Mouse (Mus musculus): ENCODE data around the gene Psat1. TPM values are rescaled to one million over a fixed set of nuclear protein-coding genes. Genes with fewer than 3 reads are reported as not detected.

Psat1 gene
- polyA plus RNA-seq (2014; fragmentation: Nextera tagmentation; extraction: Ambion mirVana) = 107 and 116 TPM in 2 replicates

GRCm38 (mm10) chr19:15947237-15947636, at the start of gene Psat1:
Gene Psat1, minus strand, starts transcription at chr19:15947337.
- Histone ChIP-seq H3K9me3 (ENCODE audit: control insufficient read depth, low read length) (no peaks in the 10 kb centered on the region), H3K9ac (ENCODE audit: low read depth, low read length) (no peak within 1 kb of the TSS), H3K4me1 (replicated peaks; ENCODE audit: control insufficient read depth, insufficient read depth, low read length) (no peaks in the 10 kb centered on the region), H3K4me2 (replicated peaks; ENCODE audit: low read depth, low read length) (no peak within 1 kb of the TSS), H3K4me3 (ENCODE audit: low read depth, low read length) (no peak within 1 kb of the TSS), H3K27ac (ENCODE audit: low read depth, low read length) (no peak within 1 kb of the TSS), H3K36me3 (ENCODE audit: control insufficient read depth, insufficient read depth, low read length) (no peaks in the 10 kb centered on the region), H3K27me3 (ENCODE audit: control insufficient read depth, insufficient read depth, low read length) (no peaks in the 10 kb centered on the region)
- DNase-seq (ENCODE audit: low spot score) = no peak
- WGBS = 85% methylated on average over 7 of the region's 7 CpGs
- no peak for ATAC-seq (ENCODE audit: low FRiP score)

GRCm38 (mm10) chr19:15990102-15990501, 43.0 kb upstream of the Psat1 start:
- 85% methylated on average over 1 of the region's 1 CpGs for WGBS
- H3K36me3 ChIP-seq (ENCODE audit: control insufficient read depth, insufficient read depth, low read length) = no peaks in the 10 kb centered on the region
- H3K9me3 ChIP-seq (ENCODE audit: control insufficient read depth, low read length) = no peaks in the 10 kb centered on the region
- DNase-seq (ENCODE audit: low spot score) = no peak
- no peaks in the 10 kb centered on the region for H3K27me3 ChIP-seq (ENCODE audit: control insufficient read depth, insufficient read depth, low read length)
- no peak for ATAC-seq (ENCODE audit: low FRiP score)
- H3K4me1 ChIP-seq (replicated peaks; ENCODE audit: control insufficient read depth, insufficient read depth, low read length) = no peaks in the 10 kb centered on the region
- no peak overlapping the region for H3K4me2 ChIP-seq (replicated peaks; ENCODE audit: low read depth, low read length)
- H3K4me3 ChIP-seq (ENCODE audit: low read depth, low read length) = no peak overlapping the region
- no peak overlapping the region for H3K27ac ChIP-seq (ENCODE audit: low read depth, low read length)
- no peak overlapping the region for H3K9ac ChIP-seq (ENCODE audit: low read depth, low read length)

GRCm38 (mm10) chr19:15985172-15985713, 38.1 kb upstream of the Psat1 start:
- peak overlapping the region; percentile 53 for H3K4me3 ChIP-seq (ENCODE audit: low read depth, low read length)
- ATAC-seq (ENCODE audit: low FRiP score) (no peak; the same call in 1 of the 2 replicates), DNase-seq (ENCODE audit: low spot score) (no peak)

GRCm38 (mm10) chr19:15984449-15985171, 37.5 kb upstream of the Psat1 start, which contains the start of gene Cep78:
Gene Cep78, minus strand, starts transcription at chr19:15984989.
- H3K36me3 ChIP-seq (ENCODE audit: control insufficient read depth, insufficient read depth, low read length) = no peaks in the 10 kb centered on the region
- ATAC-seq (ENCODE audit: low FRiP score) (peak; percentile 91), DNase-seq (ENCODE audit: low spot score) (peak; percentile 98)
- WGBS = under 1% methylated on average over 88 of the region's 88 CpGs
- peak within 1 kb of the TSS; percentile 55 for H3K4me2 ChIP-seq (replicated peaks; ENCODE audit: low read depth, low read length)
- peak within 1 kb of the TSS; percentile 77 for H3K9ac ChIP-seq (ENCODE audit: low read depth, low read length)
- no peaks in the 10 kb centered on the region for H3K4me1 ChIP-seq (replicated peaks; ENCODE audit: control insufficient read depth, insufficient read depth, low read length)
- peak within 1 kb of the TSS; percentile 86 for H3K27ac ChIP-seq (ENCODE audit: low read depth, low read length)
- no peaks in the 10 kb centered on the region for H3K9me3 ChIP-seq (ENCODE audit: control insufficient read depth, low read length)
- H3K27me3 ChIP-seq (ENCODE audit: control insufficient read depth, insufficient read depth, low read length) = no peaks in the 10 kb centered on the region
- H3K4me3 ChIP-seq (ENCODE audit: low read depth, low read length) = peak within 1 kb of the TSS; percentile 53

More at GRCm38 (mm10) chr19:15985172-15985713, 38.1 kb upstream of the Psat1 start:
- Histone ChIP-seq H3K4me1 (replicated peaks; ENCODE audit: control insufficient read depth, insufficient read depth, low read length) (no peaks in the 10 kb centered on the region), H3K9me3 (ENCODE audit: control insufficient read depth, low read length) (no peaks in the 10 kb centered on the region), H3K27me3 (ENCODE audit: control insufficient read depth, insufficient read depth, low read length) (no peaks in the 10 kb centered on the region), H3K27ac (ENCODE audit: low read depth, low read length) (no peak overlapping the region; the same call in 1 of the 2 replicates), H3K4me2 (replicated peaks; ENCODE audit: low read depth, low read length) (peak overlapping the region; percentile 55), H3K36me3 (ENCODE audit: control insufficient read depth, insufficient read depth, low read length) (no peaks in the 10 kb centered on the region), H3K9ac (ENCODE audit: low read depth, low read length) (peak overlapping the region; percentile 77)
- WGBS = 31% methylated on average over 10 of the region's 10 CpGs

GRCm38 (mm10) chr19:15983739-15984344, 36.7 kb upstream of the Psat1 start:
- no peaks in the 10 kb centered on the region for H3K4me1 ChIP-seq (replicated peaks; ENCODE audit: control insufficient read depth, insufficient read depth, low read length)
- H3K36me3 ChIP-seq (ENCODE audit: control insufficient read depth, insufficient read depth, low read length) = no peaks in the 10 kb centered on the region
- no peaks in the 10 kb centered on the region for H3K27me3 ChIP-seq (ENCODE audit: control insufficient read depth, insufficient read depth, low read length)
- peak; percentile 34; the same call in 1 of the 2 replicates for ATAC-seq (ENCODE audit: low FRiP score)
- peak overlapping the region; percentile 55 for H3K4me2 ChIP-seq (replicated peaks; ENCODE audit: low read depth, low read length)
- WGBS = 51% methylated on average over 15 of the region's 15 CpGs
- no peaks in the 10 kb centered on the region for H3K9me3 ChIP-seq (ENCODE audit: control insufficient read depth, low read length)
- H3K27ac ChIP-seq (ENCODE audit: low read depth, low read length) = peak overlapping the region; percentile 86
- peak overlapping the region; percentile 77 for H3K9ac ChIP-seq (ENCODE audit: low read depth, low read length)
- H3K4me3 ChIP-seq (ENCODE audit: low read depth, low read length) = peak overlapping the region; percentile 53
- peak; percentile 41 for DNase-seq (ENCODE audit: low spot score)

- Histone ChIP-seq H3K9ac (ENCODE audit: low read depth, low read length) (no peak overlapping the region), H3K27me3 (ENCODE audit: control insufficient read depth, insufficient read depth, low read length) (no peaks in the 10 kb centered on the region), H3K36me3 (ENCODE audit: control insufficient read depth, insufficient read depth, low read length) (no peaks in the 10 kb centered on the region), H3K4me3 (ENCODE audit: low read depth, low read length) (0 out of 2 replicates have a peak overlapping the region, but pooled peaks have one; percentile 1), H3K4me2 (replicated peaks; ENCODE audit: low read depth, low read length) (peak overlapping the region; percentile 16; the same call in 1 of the 2 replicates), H3K27ac (ENCODE audit: low read depth, low read length) (no peak overlapping the region), H3K4me1 (replicated peaks; ENCODE audit: control insufficient read depth, insufficient read depth, low read length) (no peaks in the 10 kb centered on the region), H3K9me3 (ENCODE audit: control insufficient read depth, low read length) (no peaks in the 10 kb centered on the region)
- ATAC-seq (ENCODE audit: low FRiP score) (0 out of 2 replicates have a peak, but pooled peaks have one; percentile 19), DNase-seq (ENCODE audit: low spot score) (peak; percentile 47)
- WGBS = 41% methylated on average over 10 of the region's 10 CpGs
Observed at GRCm38 (mm10) chr19:15982926-15983738, 36.0 kb upstream of the Psat1 start.

- H3K27ac ChIP-seq (ENCODE audit: low read depth, low read length) = no peak overlapping the region
- no peak overlapping the region for H3K4me3 ChIP-seq (ENCODE audit: low read depth, low read length)
- H3K36me3 ChIP-seq (ENCODE audit: control insufficient read depth, insufficient read depth, low read length) = no peaks in the 10 kb centered on the region
- no peaks in the 10 kb centered on the region for H3K4me1 ChIP-seq (replicated peaks; ENCODE audit: control insufficient read depth, insufficient read depth, low read length)
- ATAC-seq (ENCODE audit: low FRiP score) (no peak), DNase-seq (ENCODE audit: low spot score) (peak; percentile 75)
- 71% methylated on average over 4 of the region's 4 CpGs for WGBS
- H3K27me3 ChIP-seq (ENCODE audit: control insufficient read depth, insufficient read depth, low read length) = no peaks in the 10 kb centered on the region
- no peak overlapping the region for H3K9ac ChIP-seq (ENCODE audit: low read depth, low read length)
- no peaks in the 10 kb centered on the region for H3K9me3 ChIP-seq (ENCODE audit: control insufficient read depth, low read length)
- H3K4me2 ChIP-seq (replicated peaks; ENCODE audit: low read depth, low read length) = no peak overlapping the region
Observed at GRCm38 (mm10) chr19:15981861-15982260, 34.7 kb upstream of the Psat1 start.

GRCm38 (mm10) chr19:15973365-15973764, 26.2 kb upstream of the Psat1 start:
- ATAC-seq (ENCODE audit: low FRiP score) (no peak), DNase-seq (ENCODE audit: low spot score) (no peak)
- Histone ChIP-seq H3K27me3 (ENCODE audit: control insufficient read depth, insufficient read depth, low read length) (no peaks in the 10 kb centered on the region), H3K4me2 (replicated peaks; ENCODE audit: low read depth, low read length) (no peak overlapping the region), H3K4me3 (ENCODE audit: low read depth, low read length) (no peak overlapping the region), H3K27ac (ENCODE audit: low read depth, low read length) (no peak overlapping the region), H3K9ac (ENCODE audit: low read depth, low read length) (no peak overlapping the region), H3K36me3 (ENCODE audit: control insufficient read depth, insufficient read depth, low read length) (0 out of 2 replicates have a peak, but pooled peaks cover 4% of the 10 kb centered on the region), H3K9me3 (ENCODE audit: control insufficient read depth, low read length) (no peaks in the 10 kb centered on the region), H3K4me1 (replicated peaks; ENCODE audit: control insufficient read depth, insufficient read depth, low read length) (no peaks in the 10 kb centered on the region)
- WGBS = 71% methylated on average over 4 of the region's 4 CpGs
